Mouse (Mus musculus) kidney, adult 2 months (tissue): ENCODE data around the gene Gabarap. TPM values are rescaled to one million over a fixed set of nuclear protein-coding genes. Genes with fewer than 3 reads are reported as not detected.

ENCODE experiments used
- DNase-seq: peaks from one replicate; pipeline ENCODE4 v3.0.0; 2021
- H3K27ac ChIP-seq: fragments of 200-500 bp; 2 replicates; pipeline ENCODE4 v1.5.1; 2012; ENCODE audit warnings: low read depth, low read length, control low read depth, inconsistent platforms; ENCODE audit not compliant: insufficient read depth
- H3K27me3 ChIP-seq: fragments of 200-500 bp; replicated peaks from 2 replicates; pipeline ENCODE4 v1.6.1; 2012; ENCODE audit warnings: mild to moderate bottlenecking, moderate library complexity, low read length, inconsistent platforms; ENCODE audit not compliant: control insufficient read depth, insufficient read depth
- H3K36me3 ChIP-seq: fragments of 200-500 bp; 2 replicates; pipeline ENCODE4 v1.6.1; 2012; ENCODE audit warnings: mild to moderate bottlenecking, moderate library complexity, low read length, inconsistent platforms; ENCODE audit not compliant: control insufficient read depth, insufficient read depth
- H3K4me1 ChIP-seq: fragments of 200-500 bp; 2 replicates; pipeline ENCODE4 v1.6.1; 2011; ENCODE audit warnings: low read length; ENCODE audit not compliant: control insufficient read depth, insufficient read depth
- H3K4me3 ChIP-seq: fragments of 200-500 bp; 2 replicates; pipeline ENCODE4 v1.5.1; 2011; ENCODE audit warnings: mild to moderate bottlenecking, low read depth, low read length, control low read depth; ENCODE audit not compliant: insufficient read depth
- CTCF ChIP-seq: fragments of 200-500 bp; conservative IDR thresholded peaks from 2 replicates; pipeline ENCODE4 v1.5.1; 2011; ENCODE audit warnings: low read depth, mild to moderate bottlenecking, control low read depth, low read length, moderate library complexity, mixed read lengths; ENCODE audit not compliant: insufficient read depth, insufficient read length
- POLR2A ChIP-seq: fragments of 200-500 bp; IDR thresholded peaks from one replicate; pipeline ENCODE4 v1.6.1; 2011; ENCODE audit warnings: low read depth, low read length, control low read depth
- WGBS: fragments of 180-500 bp; shearing (Covaris S2); methylation state at CpG from one replicate; pipeline ENCODE4 v1.1.7; 2018; 5-methylcytosine and 5-hydroxymethylcytosine counted together
- polyA plus RNA-seq: library from polyadenylated mRNA; depleted of rRNA; stranded (reverse); fragments of >200 nt; gene quantifications from 2 replicates; pipeline ENCODE4 v1.2.3, GENCODE M21; 2012; rRNA removed

The Gabarap gene
- 746 and 1,018 TPM in 2 replicates for polyA plus RNA-seq

GRCm38 (mm10) chr11:69990850-69991691, at the start of gene Gabarap:
TSS of gene Gabarap (plus strand) at chr11:69991143.
- peak; percentile 99 for DNase-seq
- H3K36me3 ChIP-seq: peaks cover 4% of the 10 kb centered on the region
- peaks cover 3% of the 10 kb centered on the region; the same call in 1 of the 2 replicates for H3K4me1 ChIP-seq
- WGBS: under 1% methylated on average over 40 of the region's 40 CpGs
- H3K27me3 ChIP-seq: no peaks in the 10 kb centered on the region
- peak; percentile 58 for TF ChIP-seq POLR2A
- TF ChIP-seq CTCF: no peak
- H3K4me3 ChIP-seq: peak within 1 kb of the TSS; percentile 96
- peak within 1 kb of the TSS; percentile 100 for H3K27ac ChIP-seq

- no peak for DNase-seq
- WGBS: 76% methylated on average over 13 of the region's 13 CpGs
- 0 out of 2 replicates have a peak, but pooled peaks cover 4% of the 10 kb centered on the region for H3K4me1 ChIP-seq
These were observed 45.7 kb upstream of the Gabarap start for GRCm38 (mm10) chr11:69945216-69945615.

DNA sequence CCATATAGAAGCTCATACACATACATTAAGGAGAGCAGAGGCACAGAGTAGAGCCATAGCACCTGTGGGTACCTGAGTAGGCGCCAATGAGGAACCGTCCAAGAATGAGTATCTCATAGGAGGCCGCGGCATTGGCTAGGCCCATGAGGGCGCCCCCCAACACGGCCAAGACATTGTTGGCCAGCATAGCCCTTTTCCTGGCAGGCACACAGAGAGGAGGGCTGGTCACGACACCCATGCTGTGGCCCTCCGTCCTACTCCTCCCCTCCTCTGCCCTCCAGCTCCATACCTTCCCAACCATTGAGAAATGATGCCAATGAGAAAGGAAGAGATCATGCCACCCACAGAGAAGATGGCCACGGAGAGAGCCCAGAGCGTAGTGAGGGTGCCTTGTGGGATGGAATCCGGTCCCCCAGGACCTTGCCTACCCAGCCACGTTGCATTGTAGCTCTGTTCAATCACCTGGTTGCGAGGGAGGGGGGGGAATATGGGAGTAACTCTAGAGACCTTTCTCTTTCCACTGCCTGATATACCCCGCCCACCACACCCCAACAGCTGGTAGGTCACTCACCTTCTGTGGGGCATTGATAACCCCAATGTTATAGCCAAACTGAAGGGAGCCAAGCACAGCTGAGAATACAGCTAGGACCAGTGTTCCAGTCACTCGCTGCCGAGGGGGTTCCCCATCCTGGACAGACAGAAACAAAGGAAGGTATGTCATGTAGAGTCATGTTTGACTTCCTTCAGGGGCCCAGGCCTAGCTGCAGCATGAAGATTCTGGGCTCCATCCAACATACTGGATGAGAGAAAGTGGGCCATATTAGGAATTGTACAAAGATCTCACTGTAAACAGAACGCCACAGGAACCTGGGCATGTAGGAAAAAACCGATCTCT, 44.7 kb upstream of the Gabarap start:
- Histone ChIP-seq H3K4me3 (no peak overlapping the region; the same call in 1 of the 2 replicates), H3K4me1 (0 out of 2 replicates have a peak, but pooled peaks cover 4% of the 10 kb centered on the region), H3K27ac (peak overlapping the region; percentile 54), H3K36me3 (no peaks in the 10 kb centered on the region), H3K27me3 (no peaks in the 10 kb centered on the region)
- TF ChIP-seq POLR2A (no peak), CTCF (no peak)
- WGBS: 87% methylated on average over 18 of the region's 18 CpGs
- DNase-seq: no peak

More at GRCm38 (mm10) chr11:69945216-69945615, 45.7 kb upstream of the Gabarap start:
- Histone ChIP-seq H3K27ac (no peak overlapping the region), H3K27me3 (no peaks in the 10 kb centered on the region), H3K36me3 (no peaks in the 10 kb centered on the region), H3K4me3 (no peak overlapping the region)
- TF ChIP-seq CTCF (no peak), POLR2A (no peak)

- peak; percentile 64 for DNase-seq
- peak overlapping the region; percentile 19 for H3K27ac ChIP-seq
- TF ChIP-seq CTCF (no peak), POLR2A (no peak)
- peak overlapping the region; percentile 49 for H3K4me3 ChIP-seq
- WGBS: 15% methylated on average over 29 of the region's 29 CpGs
- 0 out of 2 replicates have a peak, but pooled peaks cover 4% of the 10 kb centered on the region for H3K4me1 ChIP-seq
- H3K36me3 ChIP-seq: no peaks in the 10 kb centered on the region
- no peaks in the 10 kb centered on the region for H3K27me3 ChIP-seq
These were observed 43.4 kb upstream of the Gabarap start for GRCm38 (mm10) chr11:69947337-69948065.

GRCm38 (mm10) chr11:69948066-69948762, 42.7 kb upstream of the Gabarap start, which contains the start of gene Slc2a4:
TSS of gene Slc2a4 (minus strand) at chr11:69948188.
- Histone ChIP-seq H3K36me3 (no peaks in the 10 kb centered on the region), H3K4me1 (0 out of 2 replicates have a peak, but pooled peaks cover 4% of the 10 kb centered on the region), H3K4me3 (peak within 1 kb of the TSS; percentile 49), H3K27me3 (no peaks in the 10 kb centered on the region), H3K27ac (peak within 1 kb of the TSS; percentile 19)
- TF ChIP-seq POLR2A: peak; percentile 63
- TF ChIP-seq CTCF: no peak
- under 1% methylated on average over 34 of the region's 34 CpGs for WGBS
- peak; percentile 95 for DNase-seq

- no peaks in the 10 kb centered on the region for H3K36me3 ChIP-seq
These were observed 42.2 kb upstream of the Gabarap start for GRCm38 (mm10) chr11:69948763-69949150.

More at GRCm38 (mm10) chr11:69948763-69949150, 42.2 kb upstream of the Gabarap start:
- peak overlapping the region; percentile 5; the same call in 1 of the 2 replicates for H3K4me3 ChIP-seq
- 0 out of 2 replicates have a peak, but pooled peaks cover 4% of the 10 kb centered on the region for H3K4me1 ChIP-seq
- H3K27ac ChIP-seq: peak overlapping the region; percentile 9; the same call in 1 of the 2 replicates
- TF ChIP-seq CTCF (peak; percentile 97; the same call in 1 of the 2 replicates), POLR2A (no peak)
- DNase-seq: peak; percentile 93
- H3K27me3 ChIP-seq: no peaks in the 10 kb centered on the region
- under 1% methylated on average over 14 of the region's 14 CpGs for WGBS
